Mouse (Mus musculus): Measurements from ENCODE around the gene Gm17606. TPM values are rescaled to one million over a fixed set of nuclear protein-coding genes. Genes with fewer than 3 reads are reported as not detected.

Gene Gm17606
- polyA plus RNA-seq, 1 experiment from 2014 or later = not detected

- 94% methylated on average over 17 of the region's 17 CpGs for WGBS
- no peak overlapping the region for H3K4me3 ChIP-seq (ENCODE audit: low read depth, low read length)
- H3K27ac ChIP-seq (ENCODE audit: low read length) = no peak overlapping the region
- peaks cover 29% of the 10 kb centered on the region for H3K4me1 ChIP-seq (ENCODE audit: control insufficient read depth, insufficient read depth, low read length)
- H3K9me3 ChIP-seq (replicated peaks; ENCODE audit: control insufficient read depth, low read length, poor library complexity, severe bottlenecking) = no peaks in the 10 kb centered on the region
- no peaks in the 10 kb centered on the region for H3K27me3 ChIP-seq (ENCODE audit: control insufficient read depth, insufficient read depth, low read depth, low read length)
- H3K36me3 ChIP-seq (ENCODE audit: control insufficient read depth, insufficient read depth, low read length) = peaks cover 62% of the 10 kb centered on the region
- H3K9ac ChIP-seq (ENCODE audit: low read depth, low read length) = no peak overlapping the region
- no peak for ATAC-seq
- H3K4me2 ChIP-seq (ENCODE audit: low read length) = no peak overlapping the region
These were observed 5.7 kb downstream of the Gm17606 start for GRCm38 (mm10) chr14:54646455-54646854.

- H3K4me2 ChIP-seq (ENCODE audit: low read length) = no peak overlapping the region
These were observed 6.3 kb downstream of the Gm17606 start for GRCm38 (mm10) chr14:54646898-54647636.

GRCm38 (mm10) chr14:54647900-54648299 lies 7.1 kb downstream of the Gm17606 start:
- Histone ChIP-seq H3K27ac (ENCODE audit: low read length) (no peak overlapping the region), H3K4me3 (ENCODE audit: low read depth, low read length) (no peak overlapping the region), H3K36me3 (ENCODE audit: control insufficient read depth, insufficient read depth, low read length) (peaks cover 54% of the 10 kb centered on the region), H3K4me2 (ENCODE audit: low read length) (no peak overlapping the region), H3K27me3 (ENCODE audit: control insufficient read depth, insufficient read depth, low read depth, low read length) (no peaks in the 10 kb centered on the region), H3K4me1 (ENCODE audit: control insufficient read depth, insufficient read depth, low read length) (peaks cover 42% of the 10 kb centered on the region), H3K9ac (ENCODE audit: low read depth, low read length) (no peak overlapping the region), H3K9me3 (replicated peaks; ENCODE audit: control insufficient read depth, low read length, poor library complexity, severe bottlenecking) (no peaks in the 10 kb centered on the region)
- ATAC-seq = no peak
- 62% methylated on average over 4 of the region's 4 CpGs for WGBS

More at GRCm38 (mm10) chr14:54646898-54647636, 6.3 kb downstream of the Gm17606 start:
- 90% methylated on average over 8 of the region's 8 CpGs for whole genome bisulfite sequencing
- ATAC-seq = no peak
- H3K9ac ChIP-seq (ENCODE audit: low read depth, low read length) = no peak overlapping the region
- no peaks in the 10 kb centered on the region for H3K9me3 ChIP-seq (replicated peaks; ENCODE audit: control insufficient read depth, low read length, poor library complexity, severe bottlenecking)
- no peak overlapping the region for H3K27ac ChIP-seq (ENCODE audit: low read length)
- H3K27me3 ChIP-seq (ENCODE audit: control insufficient read depth, insufficient read depth, low read depth, low read length) = no peaks in the 10 kb centered on the region
- H3K4me1 ChIP-seq (ENCODE audit: control insufficient read depth, insufficient read depth, low read length) = peaks cover 35% of the 10 kb centered on the region
- no peak overlapping the region for H3K4me3 ChIP-seq (ENCODE audit: low read depth, low read length)
- peaks cover 62% of the 10 kb centered on the region for H3K36me3 ChIP-seq (ENCODE audit: control insufficient read depth, insufficient read depth, low read length)

GRCm38 (mm10) chr14:54650621-54651454 lies 10.1 kb downstream of the Gm17606 start:
- H3K4me1 ChIP-seq (ENCODE audit: control insufficient read depth, insufficient read depth, low read length) = peaks cover 49% of the 10 kb centered on the region
- H3K4me2 ChIP-seq (ENCODE audit: low read length) = peak overlapping the region; percentile 80
- H3K27me3 ChIP-seq (ENCODE audit: control insufficient read depth, insufficient read depth, low read depth, low read length) = no peaks in the 10 kb centered on the region
- H3K9me3 ChIP-seq (replicated peaks; ENCODE audit: control insufficient read depth, low read length, poor library complexity, severe bottlenecking) = no peaks in the 10 kb centered on the region
- 0 out of 2 replicates have a peak overlapping the region, but pooled peaks have one; percentile 3 for H3K4me3 ChIP-seq (ENCODE audit: low read depth, low read length)
- no peak overlapping the region for H3K9ac ChIP-seq (ENCODE audit: low read depth, low read length)
- 68% methylated on average over 23 of the region's 23 CpGs for WGBS
- peaks cover 28% of the 10 kb centered on the region for H3K36me3 ChIP-seq (ENCODE audit: control insufficient read depth, insufficient read depth, low read length)
- peak; percentile 25 for ATAC-seq
- H3K27ac ChIP-seq (ENCODE audit: low read length) = no peak overlapping the region

- ATAC-seq = peak; percentile 18; the same call in 1 of the 2 replicates
- Histone ChIP-seq H3K36me3 (ENCODE audit: control insufficient read depth, insufficient read depth, low read length) (peaks cover 27% of the 10 kb centered on the region), H3K27ac (ENCODE audit: low read length) (no peak overlapping the region), H3K4me3 (ENCODE audit: low read depth, low read length) (no peak overlapping the region), H3K4me2 (ENCODE audit: low read length) (peak overlapping the region; percentile 80), H3K27me3 (ENCODE audit: control insufficient read depth, insufficient read depth, low read depth, low read length) (no peaks in the 10 kb centered on the region), H3K4me1 (ENCODE audit: control insufficient read depth, insufficient read depth, low read length) (peaks cover 49% of the 10 kb centered on the region), H3K9ac (ENCODE audit: low read depth, low read length) (no peak overlapping the region), H3K9me3 (replicated peaks; ENCODE audit: control insufficient read depth, low read length, poor library complexity, severe bottlenecking) (no peaks in the 10 kb centered on the region)
- whole genome bisulfite sequencing = 81% methylated on average over 4 of the region's 4 CpGs
These were observed 10.8 kb downstream of the Gm17606 start for GRCm38 (mm10) chr14:54651556-54651955.

- H3K36me3 ChIP-seq (ENCODE audit: control insufficient read depth, insufficient read depth, low read length) = peaks cover 27% of the 10 kb centered on the region
- H3K9me3 ChIP-seq (replicated peaks; ENCODE audit: control insufficient read depth, low read length, poor library complexity, severe bottlenecking) = no peaks in the 10 kb centered on the region
- peak; percentile 23; the same call in 1 of the 2 replicates for ATAC-seq
- 2% methylated on average over 6 of the region's 7 CpGs for WGBS
- peaks cover 47% of the 10 kb centered on the region for H3K4me1 ChIP-seq (ENCODE audit: control insufficient read depth, insufficient read depth, low read length)
- no peaks in the 10 kb centered on the region for H3K27me3 ChIP-seq (ENCODE audit: control insufficient read depth, insufficient read depth, low read depth, low read length)
- peak overlapping the region; percentile 84 for H3K27ac ChIP-seq (ENCODE audit: low read length)
- H3K4me2 ChIP-seq (ENCODE audit: low read length) = peak overlapping the region; percentile 80
- peak overlapping the region; percentile 61 for H3K4me3 ChIP-seq (ENCODE audit: low read depth, low read length)
- H3K9ac ChIP-seq (ENCODE audit: low read depth, low read length) = peak overlapping the region; percentile 76
These were observed 12.0 kb downstream of the Gm17606 start for GRCm38 (mm10) chr14:54652787-54653186.

- Histone ChIP-seq H3K36me3 (ENCODE audit: control insufficient read depth, insufficient read depth, low read length) (peaks cover 27% of the 10 kb centered on the region), H3K4me3 (ENCODE audit: low read depth, low read length) (peak overlapping the region; percentile 61), H3K27ac (ENCODE audit: low read length) (peak overlapping the region; percentile 84), H3K4me1 (ENCODE audit: control insufficient read depth, insufficient read depth, low read length) (peaks cover 45% of the 10 kb centered on the region), H3K9me3 (replicated peaks; ENCODE audit: control insufficient read depth, low read length, poor library complexity, severe bottlenecking) (no peaks in the 10 kb centered on the region), H3K4me2 (ENCODE audit: low read length) (peak overlapping the region; percentile 80), H3K9ac (ENCODE audit: low read depth, low read length) (peak overlapping the region; percentile 76), H3K27me3 (ENCODE audit: control insufficient read depth, insufficient read depth, low read depth, low read length) (no peaks in the 10 kb centered on the region)
- 2% methylated on average over 11 of the region's 12 CpGs for WGBS
- peak; percentile 86 for ATAC-seq
These were observed 12.7 kb downstream of the Gm17606 start for GRCm38 (mm10) chr14:54653496-54653895.

GRCm38 (mm10) chr14:54660009-54660408 lies 19.3 kb downstream of the Gm17606 start:
- Histone ChIP-seq H3K4me2 (ENCODE audit: low read length) (no peak overlapping the region), H3K9me3 (replicated peaks; ENCODE audit: control insufficient read depth, low read length, poor library complexity, severe bottlenecking) (no peaks in the 10 kb centered on the region), H3K36me3 (ENCODE audit: control insufficient read depth, insufficient read depth, low read length) (peaks cover 50% of the 10 kb centered on the region), H3K27me3 (ENCODE audit: control insufficient read depth, insufficient read depth, low read depth, low read length) (no peaks in the 10 kb centered on the region), H3K9ac (ENCODE audit: low read depth, low read length) (no peak overlapping the region), H3K27ac (ENCODE audit: low read length) (no peak overlapping the region), H3K4me3 (ENCODE audit: low read depth, low read length) (no peak overlapping the region), H3K4me1 (ENCODE audit: control insufficient read depth, insufficient read depth, low read length) (no peaks in the 10 kb centered on the region)
- no peak for ATAC-seq
- 90% methylated on average over 2 of the region's 2 CpGs for WGBS
